Mouse (Mus musculus) limb, embryonic 12.5 days (tissue): Measurements from ENCODE around the gene Gyg. TPM values are rescaled to one million over a fixed set of nuclear protein-coding genes. Genes with fewer than 3 reads are reported as not detected.

Source experiments
- ATAC-seq: fragments of 200-750 bp; cut with Nextera tagmentation; 2 replicates; pipeline ENCODE4 v1.8.0; 2017; ENCODE audit warnings: low read depth, moderate TSS enrichment; ENCODE audit not compliant: insufficient number of reproducible peaks, insufficient read depth, low FRiP score, low TSS enrichment
- H3K27ac ChIP-seq: fragments of 300-500 bp; sonication (generic); 2 replicates; pipeline ENCODE4 v1.5.1; 2016; ENCODE audit warnings: mild to moderate bottlenecking, moderate library complexity
- H3K27me3 ChIP-seq: fragments of 300-500 bp; sonication (generic); 2 replicates; pipeline ENCODE4 v1.6.1; 2016; ENCODE audit warnings: mild to moderate bottlenecking, moderate library complexity
- H3K36me3 ChIP-seq: fragments of 300-500 bp; sonication (generic); 2 replicates; pipeline ENCODE4 v1.6.1; 2016; ENCODE audit warnings: mild to moderate bottlenecking, moderate library complexity
- H3K4me1 ChIP-seq: fragments of 300-500 bp; sonication (generic); replicated peaks from 2 replicates; pipeline ENCODE4 v1.6.1; 2016
- H3K4me2 ChIP-seq: fragments of 300-500 bp; sonication (generic); 2 replicates; pipeline ENCODE4 v1.6.1; 2016; ENCODE audit warnings: mild to moderate bottlenecking, moderate library complexity
- H3K4me3 ChIP-seq: fragments of 300-500 bp; sonication (generic); replicated peaks from 2 replicates; pipeline ENCODE4 v1.5.1; 2016; ENCODE audit warnings: mild to moderate bottlenecking
- H3K9ac ChIP-seq: fragments of 300-500 bp; sonication (generic); replicated peaks from 2 replicates; pipeline ENCODE4 v1.6.1; 2016; ENCODE audit warnings: mild to moderate bottlenecking, moderate library complexity
- H3K9me3 ChIP-seq: fragments of 300-500 bp; sonication (generic); 2 replicates; pipeline ENCODE4 v1.6.1; 2016; ENCODE audit warnings: mild to moderate bottlenecking, moderate library complexity
- WGBS: fragments of 180-500 bp; shearing (Covaris S2); methylation state at CpG from one replicate; pipeline ENCODE4 v1.1.7; 2016; 5-methylcytosine and 5-hydroxymethylcytosine counted together
- polyA plus RNA-seq: library from polyadenylated mRNA; unstranded; fragments of >200 nt; fragmentation: Nextera tagmentation; extraction: Ambion mirVana; gene quantifications from 2 replicates; pipeline ENCODE4 v1.2.1, GENCODE M21; 2016

The Gyg gene
- polyA plus RNA-seq, 1 experiment from 2014 or later: 34.9 TPM

DNA sequence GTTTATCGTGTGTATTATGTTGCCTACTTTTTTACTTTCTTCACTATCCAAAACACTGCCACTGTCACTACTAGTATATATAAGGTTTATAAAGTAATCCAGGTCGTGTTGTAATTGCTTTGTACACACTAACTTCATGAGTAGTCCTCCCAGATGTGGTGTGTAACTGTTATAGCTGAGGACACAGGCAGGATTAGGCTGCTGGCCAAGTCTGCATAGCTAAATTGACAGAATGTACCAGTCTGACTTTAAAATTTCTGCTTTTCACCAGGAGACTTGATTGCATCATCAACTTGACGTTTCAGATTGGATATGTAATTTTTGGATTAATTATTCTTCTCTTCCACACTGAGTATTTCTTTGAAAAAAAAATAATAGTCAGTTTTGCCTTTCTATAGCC is 51.3 kb downstream of the Gyg start:
- Histone ChIP-seq H3K27me3 (no peaks in the 10 kb centered on the region), H3K9ac (no peak overlapping the region), H3K9me3 (no peaks in the 10 kb centered on the region), H3K4me2 (no peak overlapping the region), H3K27ac (no peak overlapping the region), H3K36me3 (peaks cover 35% of the 10 kb centered on the region), H3K4me3 (no peak overlapping the region), H3K4me1 (no peaks in the 10 kb centered on the region)
- WGBS: 83% methylated on average over 3 of the region's 3 CpGs
- ATAC-seq: no peak

DNA sequence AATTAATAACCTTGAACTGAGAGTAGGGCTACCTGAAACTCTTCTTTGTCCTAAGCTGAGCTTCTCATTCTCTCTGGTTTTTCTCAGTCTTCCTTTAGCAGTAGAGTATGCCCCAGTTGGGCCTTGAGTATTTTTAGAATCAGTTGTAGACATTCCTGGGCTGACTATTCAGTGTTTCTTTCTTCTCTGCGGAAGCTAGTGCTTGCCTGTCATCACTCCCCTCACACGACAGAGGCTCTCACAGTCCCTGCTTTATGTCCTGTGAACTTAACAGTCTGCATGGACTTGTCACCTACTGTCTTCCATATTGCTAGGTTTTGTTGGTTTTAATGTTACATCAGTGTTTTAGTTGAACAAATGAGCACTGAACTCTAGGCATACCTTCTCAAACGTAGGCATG is 73.0 kb downstream of the Gyg start:
- no peak overlapping the region for H3K4me3 ChIP-seq
- no peak overlapping the region for H3K9ac ChIP-seq
- H3K27me3 ChIP-seq: no peaks in the 10 kb centered on the region
- whole genome bisulfite sequencing: 82% methylated on average over 3 of the region's 3 CpGs
- no peak for ATAC-seq
- peaks cover 44% of the 10 kb centered on the region for H3K36me3 ChIP-seq
- no peaks in the 10 kb centered on the region for H3K4me1 ChIP-seq
- H3K27ac ChIP-seq: no peak overlapping the region
- no peak overlapping the region for H3K4me2 ChIP-seq
- no peaks in the 10 kb centered on the region for H3K9me3 ChIP-seq

DNA sequence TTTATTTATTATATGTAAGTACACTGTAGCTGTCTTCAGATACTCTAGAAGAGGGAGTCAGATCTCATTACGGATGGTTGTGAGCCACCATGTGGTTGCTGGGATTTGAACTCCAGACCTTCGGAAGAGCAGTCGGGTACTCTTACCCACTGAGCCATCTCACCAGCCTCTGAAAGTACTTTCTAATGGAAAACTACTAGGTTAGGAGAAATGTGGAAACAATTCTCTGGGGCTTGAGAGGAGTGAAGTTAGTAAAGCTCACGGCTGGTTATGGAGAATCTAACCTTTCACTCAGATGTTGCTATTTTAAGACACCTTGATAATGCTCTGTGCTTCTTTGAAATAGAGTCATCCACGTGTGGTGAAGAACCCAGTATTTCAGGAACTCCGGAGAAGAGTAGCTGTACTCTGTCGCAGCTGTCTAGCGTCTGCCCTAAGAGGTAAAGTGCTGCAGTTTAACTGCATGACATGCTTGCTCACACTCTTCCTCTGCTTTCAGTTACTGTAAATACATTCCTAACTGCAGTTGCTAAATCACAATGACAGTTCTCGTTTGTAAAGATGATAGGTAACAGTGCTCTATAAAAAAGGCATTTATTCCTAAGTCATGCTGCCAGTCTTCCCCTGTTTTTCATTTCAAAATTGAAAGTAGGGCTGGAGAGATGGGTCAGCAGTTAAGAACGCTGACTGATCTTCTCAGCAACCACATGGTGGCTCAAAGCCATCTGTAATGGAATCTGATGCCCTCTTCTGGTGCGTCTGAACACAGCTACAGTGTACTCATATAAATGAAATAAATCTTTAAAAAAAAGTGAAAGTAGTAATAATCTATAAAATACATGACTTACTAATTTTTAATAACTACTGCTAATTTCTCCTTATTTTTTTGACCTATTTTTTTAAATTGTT is 78.7 kb downstream of the Gyg start:
- no peak overlapping the region for H3K27ac ChIP-seq
- H3K4me2 ChIP-seq: no peak overlapping the region
- no peak for ATAC-seq
- no peak overlapping the region for H3K9ac ChIP-seq
- no peaks in the 10 kb centered on the region for H3K27me3 ChIP-seq
- no peaks in the 10 kb centered on the region for H3K9me3 ChIP-seq
- 86% methylated on average over 11 of the region's 11 CpGs for WGBS
- H3K4me1 ChIP-seq: no peaks in the 10 kb centered on the region
- H3K4me3 ChIP-seq: no peak overlapping the region
- H3K36me3 ChIP-seq: peaks cover 42% of the 10 kb centered on the region

Other genes starting within 250 kb of the Gyg start
- gene Cp, start 198.3 kb downstream of the Gyg start, polyA plus RNA-seq: 0.05 and 0.33 TPM in 2 replicates
- gene Hps3, start 120.0 kb downstream of the Gyg start, polyA plus RNA-seq: 9.6 and 10.2 TPM in 2 replicates
- 18.9 and 20.0 TPM in 2 replicates for gene Hltf, start 97.5 kb downstream of the Gyg start, polyA plus RNA-seq
- gene Cpa3, start 86.9 kb upstream of the Gyg start, polyA plus RNA-seq: 2.0 and 4.0 TPM in 2 replicates
- not detected in 2 replicates for gene Cpb1, start 120.4 kb upstream of the Gyg start, polyA plus RNA-seq
- gene Agtr1b, start 211.9 kb upstream of the Gyg start, polyA plus RNA-seq: not detected in 2 replicates